Mouse (Mus musculus) liver (tissue): Measurements from ENCODE around the gene Ror2.
"Not testable (repeated sequence)": the region's sequence is repeated elsewhere in the genome, so short reads cannot be mapped to it uniquely, and the experiment has no call there.

ENCODE experiments used
- DNase-seq: peaks from one replicate; pipeline ENCODE4 v3.0.0-alpha.2; 2020; ENCODE audit warnings: mixed read lengths

Ror2 gene

DNA sequence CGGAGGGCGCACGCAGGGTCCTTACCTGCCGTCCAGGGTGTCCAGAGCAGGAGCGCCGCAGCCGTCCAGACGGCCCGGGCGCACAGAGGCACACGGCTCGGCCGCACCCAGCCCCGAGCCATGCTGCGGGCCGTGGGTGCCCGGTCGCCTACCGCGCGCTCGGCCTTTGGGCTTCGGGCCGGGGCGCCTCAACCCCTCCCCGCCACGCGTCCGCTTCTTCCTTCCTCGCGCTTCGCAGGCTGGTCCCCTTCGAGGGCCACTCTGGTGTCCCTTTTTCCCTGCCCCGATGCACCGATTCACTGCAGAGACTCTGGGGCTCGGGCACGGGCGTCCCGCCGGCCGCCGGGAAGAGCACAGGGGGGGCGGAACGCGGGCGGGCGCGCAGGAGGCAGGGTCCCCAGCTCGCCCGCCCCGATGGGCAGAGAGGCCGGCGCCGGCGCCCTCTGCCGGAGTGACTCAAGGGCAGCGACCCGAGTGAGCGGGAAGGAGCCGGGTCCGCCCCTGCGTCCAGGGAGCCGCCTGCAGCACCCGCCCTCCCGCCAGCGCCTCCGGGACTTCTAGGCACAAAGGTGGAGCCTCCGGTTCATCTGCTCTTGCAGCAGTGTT is at the start of gene Ror2:
TSS of gene Ror2 (minus strand) at position 369 of the 606 bp plus-strand sequence.
- DNase-seq, result peak; percentile 64

GRCm38 (mm10) chr13:53333769-53334168 is 47.8 kb upstream of the Ror2 start:
- DNase-seq, result no peak

DNA sequence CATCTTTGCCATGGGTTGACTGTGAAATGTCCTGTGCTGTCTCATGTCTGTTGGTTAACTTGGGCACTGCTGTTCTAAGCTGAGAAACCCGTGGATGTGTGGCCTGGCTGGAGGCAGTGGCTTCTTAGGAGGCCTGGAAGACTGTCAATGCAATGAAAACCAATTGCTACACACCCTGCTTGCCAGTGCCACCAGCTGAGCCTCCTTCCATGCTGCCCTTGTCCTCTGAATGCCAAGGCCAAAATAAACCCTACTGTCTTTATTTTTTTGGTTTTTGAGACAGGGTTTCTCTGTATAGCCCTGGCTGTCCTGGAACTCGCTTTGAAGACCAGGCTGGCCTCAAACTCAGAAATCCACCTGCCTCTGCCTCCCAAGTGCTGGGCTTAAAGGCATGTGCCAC is 44.3 kb upstream of the Ror2 start:
- DNase-seq, result no peak

GRCm38 (mm10) chr13:53325531-53325930 is 39.6 kb upstream of the Ror2 start:
- no peak for DNase-seq

GRCm38 (mm10) chr13:53323661-53324060 is 37.7 kb upstream of the Ror2 start:
- no peak for DNase-seq

- DNase-seq, result no peak
These were observed 35.0 kb upstream of the Ror2 start for GRCm38 (mm10) chr13:53320899-53321298.

DNA sequence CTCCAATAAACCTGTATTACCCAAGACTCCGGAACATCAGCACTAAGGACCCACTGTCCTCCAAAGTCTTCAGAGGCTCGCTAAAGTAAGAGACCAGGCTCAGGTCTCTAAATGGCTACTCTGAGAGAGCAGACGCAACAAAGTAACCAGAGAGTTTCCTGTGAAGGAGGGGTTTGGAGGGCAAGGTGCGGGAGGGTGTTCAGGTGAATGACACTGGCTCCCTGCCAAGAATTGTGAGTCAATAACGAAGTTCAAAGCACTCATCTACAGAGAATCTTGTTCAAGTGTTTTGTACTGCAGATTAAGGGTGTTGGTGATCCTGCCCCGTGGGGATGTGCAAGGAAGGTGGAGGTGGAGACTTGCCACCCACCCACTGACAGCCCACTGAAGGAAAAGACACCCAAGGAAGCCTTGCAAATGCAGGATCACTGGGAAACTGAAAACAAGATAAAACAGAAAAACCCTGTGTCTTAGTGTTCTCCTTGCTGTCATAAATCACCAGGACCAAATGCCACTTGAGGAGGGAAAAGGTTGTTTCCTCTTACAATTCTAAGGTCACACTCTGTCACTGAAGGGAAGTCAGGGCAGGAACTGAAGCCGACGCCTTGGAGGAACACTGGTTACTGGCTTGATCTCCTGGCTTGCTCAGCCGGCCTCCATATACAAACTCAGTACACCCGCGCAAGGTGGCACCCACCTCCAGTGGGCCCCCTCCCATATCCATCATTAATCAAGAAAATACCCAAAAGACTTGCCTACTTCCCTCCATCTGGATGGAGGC is 30.8 kb upstream of the Ror2 start:
- DNase-seq, result no peak

GRCm38 (mm10) chr13:53315757-53316156 is 29.8 kb upstream of the Ror2 start:
- DNase-seq, result not testable (repeated sequence)

DNA sequence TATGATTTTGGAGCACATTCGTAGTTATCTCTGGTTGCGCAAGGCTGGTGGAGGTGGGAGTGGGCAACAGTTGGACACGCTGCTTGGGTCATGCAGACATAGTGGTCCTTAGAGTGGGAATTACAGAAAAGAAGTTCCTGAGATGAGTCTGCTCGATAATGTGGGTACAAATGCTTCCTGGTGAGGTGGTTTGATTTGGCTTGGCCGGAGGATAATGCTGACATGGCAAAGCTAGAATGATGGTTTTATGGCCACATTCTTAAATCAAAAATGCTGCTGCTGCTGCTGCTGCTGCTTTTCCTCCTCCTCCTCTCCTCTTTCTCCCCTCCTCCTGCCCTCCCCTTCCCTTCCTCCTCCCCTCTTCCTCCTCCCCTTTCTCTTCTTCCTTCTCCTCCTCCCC is 24.5 kb upstream of the Ror2 start:
- no peak for DNase-seq

DNA sequence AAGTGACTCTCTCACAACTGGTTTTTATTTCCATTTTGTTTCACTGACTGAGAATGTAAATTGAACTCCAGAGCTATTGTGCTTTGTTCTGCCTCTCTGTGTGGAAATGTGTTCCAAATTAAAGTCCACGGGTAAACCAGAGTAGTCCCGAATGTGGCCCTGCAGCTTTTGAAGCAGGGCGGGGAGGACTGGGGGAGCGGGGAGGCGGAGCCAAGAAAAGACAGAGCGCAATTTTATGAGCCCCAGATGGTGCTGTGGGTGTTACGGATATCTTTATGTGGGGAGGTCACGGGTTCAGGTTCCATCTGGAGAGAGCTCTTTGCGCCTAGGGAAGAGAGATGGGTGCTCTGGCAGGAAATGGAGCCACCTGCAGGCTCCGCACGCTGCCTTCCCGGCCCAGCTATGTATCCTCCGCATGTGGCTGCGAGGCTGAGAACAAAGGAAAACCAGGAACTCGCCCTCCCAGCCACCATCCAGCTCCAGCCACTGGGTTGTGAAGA is 23.8 kb upstream of the Ror2 start:
- peak; percentile 29 for DNase-seq

- no peak for DNase-seq
These were observed 23.2 kb upstream of the Ror2 start for GRCm38 (mm10) chr13:53309148-53309547.

DNA sequence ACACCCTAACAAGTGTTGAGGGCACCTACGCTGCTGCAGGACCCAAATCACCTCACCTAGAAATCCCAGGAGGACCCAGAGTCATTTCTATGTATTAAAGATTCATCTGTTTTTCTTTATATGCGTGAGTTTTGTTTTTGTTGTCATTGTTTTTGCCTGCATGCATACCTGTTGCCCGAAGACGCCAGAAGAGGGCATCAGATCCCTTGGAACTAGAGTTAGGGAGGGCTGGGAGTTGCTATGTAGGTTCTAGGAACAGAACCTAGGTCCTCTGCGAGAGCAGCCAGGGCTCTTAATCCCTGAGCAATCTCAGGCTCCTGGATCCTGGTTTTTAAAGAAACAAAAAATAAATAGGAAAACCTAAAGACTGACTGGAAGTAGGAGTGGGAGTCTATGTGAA is 20.9 kb upstream of the Ror2 start:
- no peak for DNase-seq

DNA sequence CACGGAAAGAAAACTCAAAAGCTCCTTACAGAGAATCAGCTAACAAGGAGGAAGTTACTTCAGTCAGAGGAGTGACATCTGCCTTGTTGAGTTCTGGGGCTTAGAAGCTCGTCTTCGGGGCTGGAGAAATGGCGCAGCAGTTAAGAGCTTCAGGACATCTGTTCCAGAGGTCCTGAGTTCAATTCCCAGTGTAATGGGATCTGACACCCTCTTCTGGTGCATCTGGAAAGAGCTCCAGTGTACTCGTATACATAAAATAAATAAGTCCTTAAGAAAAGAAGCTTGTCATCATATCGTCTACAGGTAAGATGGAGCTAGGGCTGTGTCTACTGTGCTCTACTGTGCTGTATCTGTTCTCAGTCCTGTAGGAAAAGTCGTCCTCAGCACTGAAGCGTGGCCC is 19.3 kb upstream of the Ror2 start:
- no peak for DNase-seq

GRCm38 (mm10) chr13:53302688-53303087 is 16.8 kb upstream of the Ror2 start:
- DNase-seq, result no peak

GRCm38 (mm10) chr13:53293065-53293464 is 7.1 kb upstream of the Ror2 start:
- no peak for DNase-seq

GRCm38 (mm10) chr13:53292244-53292643 is 6.3 kb upstream of the Ror2 start:
- DNase-seq, result no peak

- DNase-seq, result no peak
These were observed 616 bp downstream of the Ror2 start for GRCm38 (mm10) chr13:53285261-53285755.

DNA sequence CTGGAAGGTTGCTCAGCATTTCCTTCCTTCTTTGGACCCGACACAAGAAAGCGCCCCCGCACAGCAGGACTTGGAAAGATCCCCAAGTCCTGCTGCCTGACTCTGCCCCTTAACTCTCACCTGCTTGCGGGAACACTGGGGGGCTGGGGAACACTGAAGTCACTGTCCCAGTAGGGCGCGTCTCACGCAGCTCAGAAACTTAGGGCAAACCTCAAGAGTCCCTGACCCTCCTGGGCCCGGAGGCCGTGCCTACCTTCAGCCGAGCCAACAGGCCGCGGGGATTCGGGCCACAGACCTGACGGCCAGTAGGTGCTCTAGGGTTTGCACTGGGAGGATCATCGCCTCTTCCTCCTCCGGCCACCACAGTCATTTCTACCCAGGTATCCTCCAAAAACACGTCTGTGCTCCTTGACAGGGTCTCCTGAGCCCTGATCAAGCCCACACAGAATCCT is 1.2 kb downstream of the Ror2 start:
- no peak for DNase-seq

DNA sequence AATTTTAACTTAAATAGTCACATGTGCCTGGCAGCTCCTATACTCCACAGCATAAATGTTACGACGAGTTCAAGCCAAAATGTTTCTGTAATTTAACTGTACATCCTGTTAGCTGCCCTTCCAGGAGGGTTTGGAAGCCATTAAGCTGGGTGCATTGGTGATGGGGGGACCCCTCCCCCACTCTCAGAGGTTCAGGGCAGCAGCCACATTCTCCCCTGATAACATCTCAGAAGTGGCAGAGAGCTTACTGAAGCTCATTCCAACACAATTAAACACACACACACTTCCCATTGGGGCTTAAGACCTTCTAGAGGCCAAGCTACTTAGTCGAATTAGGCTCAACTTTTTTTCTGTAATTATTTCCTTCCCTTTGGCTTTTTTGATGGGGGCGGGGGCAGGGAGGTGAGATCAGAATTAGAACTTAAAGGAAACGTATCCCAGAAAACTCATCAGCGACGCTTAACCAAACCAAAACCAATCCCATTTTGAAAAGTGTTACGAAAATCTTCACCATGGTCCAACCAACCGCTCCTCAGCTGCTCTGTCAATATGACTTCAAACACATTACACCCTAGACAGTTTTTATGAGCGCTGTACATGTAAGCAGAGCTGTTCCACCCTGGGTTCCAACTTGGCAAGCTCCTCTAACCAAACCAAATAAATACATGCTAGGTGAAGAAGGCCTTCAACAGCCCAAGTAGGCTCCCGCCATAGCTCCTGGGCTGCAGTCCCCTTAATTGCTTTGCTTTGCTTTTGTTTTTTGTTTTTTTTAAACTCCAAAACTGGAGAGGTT is 4.1 kb downstream of the Ror2 start:
- no peak for DNase-seq

- no peak for DNase-seq
These were observed 7.0 kb downstream of the Ror2 start for GRCm38 (mm10) chr13:53278908-53279307.

GRCm38 (mm10) chr13:53276381-53276780 is 9.5 kb downstream of the Ror2 start:
- DNase-seq, result no peak

DNA sequence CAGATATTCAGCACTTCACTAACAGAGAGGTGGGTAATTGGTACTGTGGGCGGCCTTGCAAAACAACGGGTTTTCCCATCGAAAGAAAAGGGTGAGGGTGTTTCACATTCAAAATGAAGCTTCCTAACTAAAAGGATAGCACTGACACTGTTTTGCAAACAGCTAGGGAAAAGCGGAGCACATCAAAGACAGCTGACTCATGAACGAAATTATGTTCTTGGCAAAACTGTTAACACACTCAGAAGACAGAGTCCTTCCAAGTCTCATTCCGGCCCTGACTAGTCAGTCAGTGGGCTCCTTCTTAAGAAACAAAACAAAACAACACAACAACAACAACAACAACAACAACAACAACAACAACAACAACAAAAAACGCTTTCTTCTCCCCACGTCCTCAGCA is 10.1 kb downstream of the Ror2 start:
- no peak for DNase-seq

GRCm38 (mm10) chr13:53274771-53275170 is 11.2 kb downstream of the Ror2 start:
- no peak for DNase-seq
